Mouse (Mus musculus) CD4-positive helper T cell, adult 2 months (primary cell): ENCODE results near the gene Rtbdn.

Source experiments
- DNase-seq: peaks from one replicate; pipeline ENCODE4 v3.0.0-alpha.2; 2012; ENCODE audit warnings: low read depth, missing footprints, low spot score

The Rtbdn gene

GRCm38 (mm10) chr8:84959811-84960210 is 13.0 kb downstream of the Rtbdn start:
- DNase-seq: no peak

DNA sequence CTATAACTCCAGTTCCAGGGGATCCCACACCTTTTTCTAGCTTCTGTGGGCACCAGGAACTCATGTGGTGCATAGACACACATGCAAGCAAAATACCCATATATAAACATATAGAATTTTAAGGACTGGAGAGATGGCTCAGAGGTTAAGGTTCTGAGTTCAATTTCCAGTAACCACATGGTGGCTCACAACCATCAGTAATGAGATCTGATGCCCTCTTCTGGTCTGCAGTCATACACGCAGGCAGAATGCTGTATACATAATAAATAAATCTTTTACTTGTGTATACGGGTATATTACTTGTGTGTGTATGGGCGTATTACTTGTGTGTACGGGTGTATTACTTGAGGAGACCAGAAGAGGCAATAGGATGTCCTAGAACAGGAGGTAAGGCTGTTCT is 17.2 kb downstream of the Rtbdn start:
- no peak for DNase-seq

- DNase-seq: peak; percentile 96
These were observed 19.0 kb downstream of the Rtbdn start for GRCm38 (mm10) chr8:84965731-84966291.

- no peak for DNase-seq
These were observed 19.8 kb downstream of the Rtbdn start for GRCm38 (mm10) chr8:84966603-84967002.

DNA sequence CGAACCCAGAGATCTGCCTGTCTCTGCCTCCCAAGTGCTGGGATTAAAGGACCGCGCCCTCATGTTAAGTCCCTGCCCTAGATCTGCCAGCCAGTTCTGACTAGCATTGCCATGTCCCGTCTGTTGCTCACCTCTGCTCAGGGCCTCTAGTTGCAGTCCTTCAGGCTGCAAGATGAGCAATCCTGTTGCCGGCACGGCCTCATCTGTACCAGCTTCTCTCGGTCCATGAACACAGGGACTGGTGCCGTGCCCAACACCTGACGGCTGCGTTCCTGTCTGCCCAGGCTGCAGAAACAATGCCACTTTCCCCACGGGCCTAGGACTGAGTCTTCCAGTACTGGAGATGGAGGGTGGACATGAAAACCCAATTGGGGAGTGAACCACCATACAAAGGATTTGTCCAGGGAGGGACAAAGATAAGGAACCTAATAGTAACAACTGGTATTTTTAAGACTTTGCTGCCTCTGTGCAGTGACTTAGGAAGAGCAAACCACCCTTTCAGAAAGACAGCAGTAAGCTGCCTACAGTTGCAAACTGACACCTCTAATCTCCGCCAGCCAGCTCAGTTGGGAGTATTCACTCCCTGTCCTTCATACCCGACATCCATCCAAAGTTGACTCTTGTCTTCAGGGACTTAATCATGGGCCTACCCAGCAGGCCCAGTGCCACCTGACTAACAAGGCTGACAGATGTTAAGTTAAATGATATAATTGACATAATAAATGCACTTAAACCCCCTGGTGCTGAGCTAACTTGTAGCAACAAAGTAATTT is 20.9 kb downstream of the Rtbdn start:
- DNase-seq: no peak

DNA sequence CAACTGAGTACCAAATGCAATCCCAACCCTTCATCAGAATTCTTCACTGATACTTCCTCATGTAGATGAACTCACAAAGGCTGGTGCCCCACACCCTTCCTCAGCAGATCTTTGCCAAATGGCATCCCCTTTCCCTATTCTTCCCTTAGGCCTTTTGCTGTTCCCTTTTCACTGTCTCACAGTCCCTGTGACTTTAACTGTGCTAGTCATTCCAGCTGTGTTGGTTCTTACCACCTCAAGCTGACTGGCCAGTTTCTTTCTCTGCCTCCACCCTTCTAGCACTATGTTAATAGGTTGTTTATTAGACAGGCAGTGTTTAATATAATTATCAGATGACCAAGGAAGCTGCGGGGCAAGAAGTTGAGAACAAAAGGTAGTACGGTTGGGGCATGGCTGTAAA is 21.9 kb downstream of the Rtbdn start:
- DNase-seq: no peak

GRCm38 (mm10) chr8:84969241-84970134 is 22.7 kb downstream of the Rtbdn start, which contains the start of the genes Gm49661, Prdx2 and Rnaseh2a:
Gm49661 (minus strand) TSS chr8:84969433.
Prdx2 (plus strand) TSS chr8:84969587.
Rnaseh2a (minus strand) TSS chr8:84969767.
- DNase-seq: peak; percentile 81

GRCm38 (mm10) chr8:84970135-84970790 is 23.5 kb downstream of the Rtbdn start:
- DNase-seq: no peak

- DNase-seq: no peak
These were observed 24.1 kb downstream of the Rtbdn start for GRCm38 (mm10) chr8:84970913-84971312.

GRCm38 (mm10) chr8:84973079-84973478 is 26.3 kb downstream of the Rtbdn start:
- DNase-seq: no peak

- DNase-seq: peak; percentile 77
These were observed 27.2 kb downstream of the Rtbdn start for GRCm38 (mm10) chr8:84973803-84974542.

- peak; percentile 75 for DNase-seq
These were observed 27.9 kb downstream of the Rtbdn start for GRCm38 (mm10) chr8:84974543-84975142.

DNA sequence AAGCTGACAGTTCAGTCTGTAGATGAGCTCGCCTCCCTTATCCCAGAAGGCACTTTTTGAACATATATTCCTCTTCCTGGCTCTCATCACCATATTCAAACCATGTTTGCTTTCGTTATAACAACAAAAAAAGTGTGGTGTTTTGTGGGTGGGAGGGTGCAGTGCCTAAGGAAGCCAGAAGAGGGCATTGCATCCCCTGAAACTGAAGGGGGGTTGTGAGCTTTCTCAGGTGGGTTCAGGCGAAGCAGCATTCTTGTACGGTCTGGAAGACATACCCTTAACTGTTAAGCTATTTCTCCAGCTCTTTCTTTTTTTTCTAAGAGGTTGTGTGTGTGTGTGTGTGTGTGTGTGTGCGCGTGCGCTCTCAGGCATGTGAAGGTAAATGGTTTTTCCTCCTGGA is 28.6 kb downstream of the Rtbdn start:
- DNase-seq: peak; percentile 88

DNA sequence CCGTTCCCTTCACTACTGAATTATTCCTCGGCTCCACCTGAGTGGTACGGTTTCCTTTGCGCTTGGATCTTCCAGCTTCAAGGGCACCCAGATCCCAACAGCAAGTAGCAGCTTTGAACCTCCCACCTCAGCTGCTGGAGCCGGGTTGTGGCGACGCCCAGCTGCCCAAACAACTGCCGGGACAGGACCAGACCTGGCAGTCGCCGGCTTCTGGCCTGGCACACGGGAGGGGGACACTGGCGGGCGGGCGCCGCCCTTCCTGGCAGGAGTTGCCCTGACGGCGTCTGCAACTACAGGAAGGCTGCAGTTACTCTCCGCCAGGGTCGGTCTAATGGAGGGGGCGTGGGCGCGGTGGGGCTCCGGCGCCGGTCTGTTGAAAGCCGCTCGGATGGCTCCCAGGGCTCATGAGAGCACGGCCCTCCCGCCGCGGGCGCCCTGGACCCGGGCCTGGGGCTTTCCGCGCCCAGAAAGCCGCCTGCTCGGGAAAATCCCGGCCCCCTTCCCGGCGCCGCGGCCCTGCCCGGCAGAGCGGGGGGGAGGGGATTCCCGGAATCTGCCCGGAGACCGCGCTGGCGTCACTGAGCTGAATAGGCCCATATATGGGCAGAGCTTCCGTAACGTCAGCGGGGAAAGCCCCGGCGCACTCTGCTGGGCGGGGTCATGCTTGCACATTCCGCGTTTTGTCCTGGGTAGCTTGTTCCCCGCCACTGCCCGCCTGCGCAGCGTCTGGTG is 29.4 kb downstream of the Rtbdn start:
- peak; percentile 96 for DNase-seq

DNA sequence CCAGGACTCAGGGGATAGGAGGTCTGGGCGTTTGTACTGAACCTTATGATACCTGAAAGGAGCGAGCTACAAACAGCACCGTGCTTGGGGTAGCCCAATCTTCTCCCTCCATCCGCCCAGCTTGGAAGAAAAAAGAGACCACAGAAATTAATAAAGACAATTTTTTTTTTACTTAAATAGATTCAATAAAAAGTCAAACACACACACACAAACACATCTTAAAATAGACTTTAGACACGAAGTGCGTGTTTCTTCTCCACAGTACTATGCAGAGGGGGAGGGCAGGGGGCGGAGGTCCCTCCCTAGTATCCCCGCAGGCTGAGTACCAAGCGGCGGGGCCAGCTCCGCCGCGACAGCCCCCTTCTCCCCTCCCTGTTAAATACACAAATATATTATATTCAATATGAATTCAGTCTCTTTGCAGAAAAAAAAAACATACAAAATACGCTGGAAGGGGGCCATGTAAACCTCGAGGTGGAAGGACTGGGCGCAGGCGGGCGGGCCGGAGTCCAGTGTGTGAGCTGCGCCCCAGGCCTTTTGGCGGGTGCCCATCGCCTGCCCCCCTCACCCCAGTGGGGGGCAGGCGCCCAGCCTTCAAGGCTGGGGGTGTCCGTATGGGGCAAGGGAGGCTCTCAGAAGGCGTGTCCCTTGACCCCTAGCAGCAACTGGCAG is 30.1 kb downstream of the Rtbdn start:
- DNase-seq: no peak

- DNase-seq: peak; percentile 89
These were observed 30.9 kb downstream of the Rtbdn start for GRCm38 (mm10) chr8:84977435-84978247.

- peak; percentile 99 for DNase-seq
These were observed 31.6 kb downstream of the Rtbdn start, which contains the start of gene Junb for GRCm38 (mm10) chr8:84978248-84978940. Junb (minus strand) TSS chr8:84978718.
